Mouse (Mus musculus) mouse embryonic stem cell (cell line): ENCODE data around the gene Foxr1.

Experiments
- in situ Hi-C, 2 experiments: fragments of 300-500 bp; cut with MboI; formaldehyde crosslinking; loops; 1 replicate in 1 of 2; 3 replicates in 1 of 2; pipeline ENCODE4 v1.14.3; 2019 to 2020; ENCODE audit warnings: low sequenced_read_pairs in 2 of 2, low pct_unique_long_range_greater_than_20kb in 1 of 2, mixed read lengths in 1 of 2; ENCODE audit not compliant: unreplicated experiment in 1 of 2

Gene Foxr1

GRCm38 (mm10) chr9:44398087-44398486 is 42.8 kb downstream of the Foxr1 start:
- in situ Hi-C loops = no loop called here

- in situ Hi-C loops = no loop called here
These were observed 44.1 kb downstream of the Foxr1 start, which contains the start of gene Slc37a4 for GRCm38 (mm10) chr9:44396684-44397411. Gene Slc37a4 (plus strand): TSS chr9:44396852.

- in situ Hi-C loops = no loop called here
These were observed 49.5 kb downstream of the Foxr1 start for GRCm38 (mm10) chr9:44391466-44391865.

GRCm38 (mm10) chr9:44389273-44389672 is 51.7 kb downstream of the Foxr1 start:
- in situ Hi-C loops = no loop called here

GRCm38 (mm10) chr9:44387221-44387620 is 53.7 kb downstream of the Foxr1 start:
- in situ Hi-C loops = no loop called here

GRCm38 (mm10) chr9:44384596-44384995 is 56.3 kb downstream of the Foxr1 start:
- in situ Hi-C loops = no loop called here
